Mouse (Mus musculus) right cerebral cortex, postnatal 14 days (tissue): ENCODE measurements at regions not wholly inside any gene's neighbourhood (a gene's known extent, or its start where the extent isn't known, plus 50 kb on each side); places are given as distances from the start of the nearest gene placed in this dataset.
A peak's percentile ranks its signal among the peaks of the same experiment; 100 is the strongest.

Experiments used
- DNase-seq: peaks from one replicate; pipeline ENCODE4 v3.0.0; 2022

DNA sequence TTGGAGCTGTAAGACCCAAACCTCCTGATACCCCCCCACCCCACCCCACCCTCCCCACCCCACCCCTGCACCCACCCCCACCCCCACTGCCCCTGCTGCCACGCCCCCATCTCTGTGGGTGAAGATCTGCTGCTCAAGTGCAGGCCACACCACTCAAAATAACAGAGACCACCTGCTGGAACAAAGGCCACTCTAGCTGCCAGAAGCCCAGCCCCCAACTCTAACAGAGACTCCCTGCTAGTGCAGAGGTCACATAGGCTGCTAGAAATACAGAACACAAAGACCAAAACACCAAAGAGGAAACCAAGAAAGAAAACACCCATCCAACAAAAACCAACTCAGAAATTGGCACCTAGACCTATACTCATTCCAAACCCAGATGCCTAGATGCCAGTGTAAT is 58.9 kb downstream of the Olfr267 start:
- no peak for DNase-seq

DNA sequence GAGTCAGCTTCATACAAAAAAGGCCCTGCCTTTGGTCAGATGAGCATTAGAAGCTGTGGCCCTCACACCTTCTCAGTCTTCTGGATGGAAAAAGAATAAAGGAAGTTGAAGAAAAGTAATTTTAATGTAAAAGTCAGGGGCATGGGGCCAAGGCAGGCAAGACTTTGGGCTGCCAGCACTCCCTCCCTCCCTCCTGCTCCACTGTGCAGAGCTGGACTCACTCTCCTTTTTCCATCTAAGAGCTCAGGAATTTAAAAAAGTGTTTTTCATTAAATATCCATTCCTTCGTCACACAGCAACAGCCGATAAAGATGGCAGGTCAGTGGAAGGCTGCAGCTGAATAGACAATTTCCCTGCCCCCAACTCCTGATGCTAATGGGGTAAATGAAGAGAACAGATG is 61.1 kb downstream of the Olfr267 start:
- no peak for DNase-seq

- peak; percentile 7 for DNase-seq
These were observed 64.7 kb downstream of the Olfr267 start for GRCm38 (mm10) chr4:58722772-58723171.

- no peak for DNase-seq
These were observed 66.8 kb downstream of the Olfr267 start for GRCm38 (mm10) chr4:58720682-58721081.

- DNase-seq, result no peak
These were observed 71.1 kb downstream of the Olfr267 start for GRCm38 (mm10) chr4:58716426-58716825.

DNA sequence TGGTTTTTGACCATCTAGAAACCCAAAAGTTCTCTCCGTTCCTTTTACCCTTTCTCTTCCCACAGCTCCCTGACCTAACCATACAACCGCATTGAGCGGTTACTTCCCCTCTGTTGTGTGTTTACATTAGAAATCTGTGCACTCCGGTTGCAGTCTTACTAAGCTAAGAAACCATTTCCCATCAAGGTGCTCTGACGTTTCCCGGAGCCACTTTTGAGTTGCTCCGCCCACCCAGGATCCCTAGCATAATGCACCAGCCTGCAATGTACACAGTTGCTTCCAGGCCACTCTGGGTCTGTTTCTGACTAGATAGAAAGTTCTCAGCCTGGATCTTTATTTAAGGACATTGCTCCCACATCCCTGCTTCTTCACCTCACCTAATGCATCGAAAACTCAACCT is 71.7 kb downstream of the Olfr267 start:
- DNase-seq, result no peak

DNA sequence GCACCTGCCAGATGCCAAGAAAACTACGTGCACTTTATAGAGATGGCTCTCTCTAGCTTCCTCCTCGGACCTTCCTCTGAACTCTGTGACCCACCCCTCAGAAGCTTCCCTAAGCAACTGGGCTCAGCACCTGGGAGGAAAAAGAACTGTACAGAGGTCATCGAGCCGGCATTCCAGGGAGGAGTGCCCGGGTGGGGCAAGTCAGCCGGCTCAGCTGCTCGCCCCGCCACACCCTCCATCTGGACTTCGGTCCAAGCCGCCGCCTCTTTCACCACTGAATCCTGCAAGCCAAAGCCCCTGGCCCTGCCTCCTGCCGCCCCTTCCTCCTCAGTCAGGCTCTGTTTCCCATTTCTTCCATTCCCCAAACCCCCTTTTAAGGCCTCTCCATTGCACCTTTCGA is 73.3 kb downstream of the Olfr267 start:
- no peak for DNase-seq

- no peak for DNase-seq
These were observed 74.6 kb downstream of the Olfr267 start for GRCm38 (mm10) chr4:58712875-58713274.

DNA sequence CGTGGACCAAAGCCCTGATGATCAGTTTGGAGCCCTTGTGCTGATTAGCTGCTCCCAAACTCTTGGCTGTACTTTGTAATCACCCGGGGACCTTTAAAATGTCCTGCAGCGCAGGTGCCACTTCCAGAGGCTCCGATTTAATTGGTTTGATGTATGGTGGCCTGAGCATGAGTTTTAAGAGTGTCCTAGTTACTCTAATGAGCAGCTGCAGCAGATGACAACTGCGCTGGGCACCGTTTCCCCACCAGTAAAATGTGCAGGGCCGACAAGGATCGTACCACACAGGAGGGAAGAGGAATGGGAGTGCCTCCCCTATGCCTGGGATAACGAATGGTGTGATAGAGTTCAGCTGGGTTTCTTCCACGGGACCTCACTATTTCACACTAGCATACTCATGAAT is 75.3 kb downstream of the Olfr267 start:
- no peak for DNase-seq

- DNase-seq, result no peak
These were observed 88.2 kb downstream of the Olfr267 start for GRCm38 (mm10) chr4:58699236-58699798.

DNA sequence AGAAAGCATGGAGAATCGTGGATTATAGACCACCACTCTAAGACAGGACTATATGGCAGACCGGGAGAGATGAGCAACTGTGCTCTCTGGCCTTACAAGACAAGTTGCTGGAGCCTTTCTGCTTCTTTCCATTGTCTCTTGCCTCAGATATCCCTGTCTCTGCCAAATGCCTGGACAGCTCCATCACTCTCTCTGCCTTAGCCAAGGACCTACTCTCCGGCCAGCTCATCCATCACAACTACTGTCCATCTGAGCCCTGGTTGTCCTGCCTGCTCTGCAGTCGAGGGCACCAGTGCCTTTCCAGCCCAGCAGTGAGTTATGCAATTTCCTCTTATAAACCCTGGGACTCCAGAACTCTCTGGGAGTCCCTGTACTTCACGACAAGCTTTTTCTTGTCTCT is 88.7 kb downstream of the Olfr267 start:
- no peak for DNase-seq

DNA sequence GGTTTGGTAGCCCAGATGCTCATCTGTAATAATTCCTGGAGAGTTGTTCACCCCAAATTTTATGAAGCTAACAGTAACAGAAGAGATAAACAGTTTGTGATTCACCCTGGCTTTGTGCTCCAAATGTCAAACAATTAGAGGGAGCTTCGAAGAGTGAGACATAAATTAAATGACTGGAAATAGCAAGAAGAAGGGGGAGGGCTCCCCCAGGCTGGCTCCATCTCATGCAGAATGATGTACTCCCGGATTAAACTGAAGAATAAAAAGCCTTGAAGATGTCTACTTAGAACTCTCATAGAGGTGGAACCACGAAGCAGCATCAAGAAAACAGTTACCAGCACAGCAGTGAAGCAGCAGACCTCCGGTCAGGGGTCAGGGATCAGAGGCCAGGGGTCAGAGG is 90.8 kb downstream of the Olfr267 start:
- DNase-seq, result no peak

GRCm38 (mm10) chr4:58695281-58695680 is 92.2 kb downstream of the Olfr267 start:
- DNase-seq, result no peak

DNA sequence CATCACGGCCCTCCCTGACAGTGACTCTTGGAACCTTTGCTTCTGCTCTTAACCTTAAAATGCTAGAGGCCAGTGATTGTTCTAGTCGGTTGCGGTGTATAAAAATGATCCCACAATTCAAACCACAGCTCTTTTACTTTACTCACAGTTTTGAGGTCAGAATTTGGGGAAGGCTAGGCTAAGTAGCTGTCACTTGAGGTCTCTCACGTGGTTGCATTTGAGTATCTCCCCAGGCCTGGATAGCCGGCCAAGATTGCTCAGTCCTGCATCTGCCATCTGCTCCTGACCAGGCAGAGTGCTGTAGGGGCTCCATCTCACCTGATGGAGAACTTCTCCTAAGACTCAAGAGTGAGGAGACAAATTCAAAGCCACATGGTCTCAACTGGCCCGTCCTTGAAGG is 94.5 kb downstream of the Olfr267 start:
- no peak for DNase-seq

DNA sequence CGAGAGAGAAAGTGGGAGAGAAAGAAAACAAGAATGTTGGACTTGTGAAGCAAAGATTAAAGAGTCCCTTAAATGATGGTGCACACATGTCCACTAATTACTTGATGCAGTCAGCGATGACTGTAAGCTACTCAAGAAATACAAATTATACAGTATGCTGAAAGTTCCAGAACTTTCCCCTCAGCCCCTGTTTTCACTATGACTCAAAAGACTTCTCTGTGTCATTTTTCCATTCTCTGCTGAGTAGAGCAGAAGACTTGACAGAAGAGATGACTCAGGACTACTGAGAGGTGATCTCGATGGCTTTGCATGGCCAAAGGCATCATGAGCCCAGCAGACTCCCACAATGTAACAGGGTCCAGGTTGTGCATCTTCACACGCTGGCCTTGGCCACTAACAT is 105.6 kb downstream of the Olfr267 start:
- no peak for DNase-seq

DNA sequence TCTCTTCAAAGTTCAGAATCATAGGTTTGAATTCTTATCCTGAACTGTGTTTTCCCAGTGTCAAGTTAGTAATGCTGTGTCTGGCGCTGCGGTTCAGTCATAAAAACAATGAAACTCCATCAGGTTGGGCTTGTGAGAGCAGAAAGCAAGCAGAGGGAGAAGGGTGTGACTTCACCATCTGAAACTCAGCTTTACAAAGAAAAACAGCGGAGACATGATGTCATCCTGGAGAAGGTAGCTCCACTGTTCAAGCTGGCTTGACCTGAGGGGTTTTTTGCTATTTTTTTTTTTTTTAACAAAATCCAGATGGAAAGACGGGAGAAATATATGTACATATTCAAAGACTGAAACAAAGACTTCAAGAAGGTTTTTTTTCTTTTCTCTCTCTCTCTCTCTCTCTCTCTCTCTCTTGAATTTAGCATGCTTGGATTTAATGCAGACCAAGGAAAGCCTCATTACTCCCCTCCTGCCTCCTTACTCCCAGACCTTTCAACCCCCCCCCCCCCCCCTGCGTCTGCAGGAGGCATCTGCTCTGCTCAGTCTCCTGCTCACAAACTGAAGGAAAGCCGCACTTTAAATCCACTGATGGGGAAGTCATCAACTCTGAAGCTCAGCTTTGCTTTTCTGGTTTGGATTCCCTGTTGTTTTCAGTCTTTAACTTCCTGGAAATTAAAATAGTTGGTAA is 109.7 kb downstream of the Olfr267 start:
- DNase-seq, result no peak

DNA sequence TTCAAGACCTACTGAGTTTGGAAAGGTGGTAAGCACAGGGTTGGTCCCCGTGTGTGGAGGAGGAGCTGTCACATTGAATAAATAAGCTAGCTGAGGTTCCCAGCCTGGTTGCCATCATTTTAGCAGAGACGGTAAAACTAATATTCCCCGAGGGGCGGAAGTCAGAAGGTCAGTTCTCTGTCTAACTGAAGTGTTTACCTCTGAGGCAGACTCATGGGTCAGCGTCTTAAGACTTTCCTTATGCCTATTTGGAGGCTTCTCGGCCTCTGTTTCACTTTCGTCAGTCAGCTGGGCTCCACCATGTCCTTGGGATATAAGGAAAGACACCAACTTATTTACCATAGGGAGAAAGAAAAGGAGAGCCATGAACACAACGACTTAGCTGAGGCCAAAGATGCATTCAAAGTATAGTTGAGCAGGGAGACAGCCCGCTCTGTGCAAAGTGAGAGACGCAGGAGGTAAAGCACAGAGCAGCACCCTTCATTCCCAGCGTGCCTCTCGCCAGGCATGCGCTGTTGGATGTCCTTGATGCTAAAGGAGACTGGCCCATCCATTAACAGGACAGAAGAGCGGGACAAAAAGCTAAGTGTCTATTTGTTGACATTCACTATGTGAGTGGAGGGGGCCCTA is 116.0 kb downstream of the Olfr267 start:
- no peak for DNase-seq

DNA sequence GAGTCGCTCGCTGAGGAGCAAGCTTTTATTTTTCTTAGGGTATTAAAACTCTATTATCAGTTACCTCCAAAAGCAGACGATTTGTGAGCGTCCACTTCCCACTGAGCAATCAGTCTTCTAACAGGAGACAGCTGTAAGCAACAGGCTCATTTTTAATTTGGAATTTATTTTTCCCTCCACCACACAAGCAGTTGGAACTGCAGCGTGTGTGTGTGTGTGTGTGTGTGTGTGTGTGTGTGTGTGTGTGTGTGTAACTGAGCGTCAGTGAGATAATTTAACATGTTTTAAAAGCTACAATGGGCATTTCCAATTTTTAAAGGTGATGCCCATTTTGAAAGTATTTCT is 116.6 kb downstream of the Olfr267 start:
- DNase-seq, result no peak

- peak; percentile 9 for DNase-seq
These were observed 116.6 kb upstream of the Lpar1 start for GRCm38 (mm10) chr4:58670107-58670905.

GRCm38 (mm10) chr4:58668368-58669153 is 114.9 kb upstream of the Lpar1 start:
- no peak for DNase-seq

GRCm38 (mm10) chr4:58663628-58664205 is 110.0 kb upstream of the Lpar1 start:
- no peak for DNase-seq

DNA sequence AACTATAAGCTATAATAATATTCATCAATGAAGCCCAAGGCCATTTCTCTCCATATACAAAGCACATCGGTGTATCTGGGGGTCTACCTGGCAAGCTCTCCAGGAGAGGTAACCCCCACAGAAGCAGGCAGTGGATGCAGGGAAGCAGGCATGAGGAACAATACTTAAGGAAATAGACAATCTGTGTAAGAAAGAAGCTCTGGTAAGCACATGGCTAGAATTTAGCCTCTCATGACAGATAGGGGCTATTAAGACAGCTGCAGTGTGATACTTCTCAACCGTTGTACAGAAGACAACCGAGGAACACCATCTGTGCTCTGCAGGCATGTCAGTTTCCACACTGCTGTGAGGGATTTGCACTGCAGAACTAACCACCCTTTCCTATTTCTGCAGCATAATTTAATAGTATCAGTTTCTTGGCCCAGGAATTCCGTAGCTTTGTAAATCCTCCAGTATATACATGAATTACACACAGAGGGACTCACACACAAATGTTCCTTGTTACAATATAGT is 108.1 kb upstream of the Lpar1 start:
- DNase-seq, result no peak
